Mouse (Mus musculus) MEL (cell line): ENCODE results near the gene Dnajb3. TPM values are rescaled to one million over a fixed set of nuclear protein-coding genes. Genes with fewer than 3 reads are reported as not detected.
"Not testable (repeated sequence)": the region's sequence is repeated elsewhere in the genome, so short reads cannot be mapped to it uniquely, and the experiment has no call there.

Experiments
- DNase-seq: peaks from one replicate; pipeline ENCODE4 v3.0.0; 2011; ENCODE audit warnings: low read depth, low spot score
- H3K27ac ChIP-seq: 2 replicates; pipeline ENCODE4 v1.5.1; 2012; ENCODE audit warnings: low read depth, mild to moderate bottlenecking, control low read depth, low read length, moderate library complexity; ENCODE audit not compliant: control insufficient read depth
- H3K27me3 ChIP-seq, 2 experiments: fragments of 150-350 bp in 1 of 2; sonication (generic) in 1 of 2; 2 replicates each; pipeline ENCODE4 v1.6.1; 2012; ENCODE audit warnings: low read length in 2 of 2, mild to moderate bottlenecking in 2 of 2, improper control_type of control experiment in 1 of 2, moderate library complexity in 1 of 2; ENCODE audit not compliant: insufficient read depth in 2 of 2, control insufficient read depth in 1 of 2
- H3K36me3 ChIP-seq, 2 experiments: 2 replicates each; pipeline ENCODE4 v1.6.1; 2012 to 2014; ENCODE audit warnings: low read length in 2 of 2, improper control_type of control experiment in 1 of 2, inconsistent platforms in 1 of 2, mild to moderate bottlenecking in 1 of 2; ENCODE audit not compliant: insufficient read depth in 2 of 2, control insufficient read depth in 1 of 2
- H3K4me1 ChIP-seq, 2 experiments: fragments of 150-350 bp in 1 of 2; sonication (generic) in 1 of 2; 2 replicates each; pipeline ENCODE4 v1.6.1; 2012; ENCODE audit warnings: low read length in 2 of 2, improper control_type of control experiment in 1 of 2, mild to moderate bottlenecking in 1 of 2; ENCODE audit not compliant: insufficient read depth in 2 of 2, control insufficient read depth in 1 of 2
- H3K4me3 ChIP-seq, 2 experiments: fragments of 150-350 bp in 1 of 2; sonication (generic) in 1 of 2; 2 replicates each; pipeline ENCODE4 v1.5.1; 2012; ENCODE audit warnings: low read depth in 2 of 2, low read length in 2 of 2, mild to moderate bottlenecking in 2 of 2, moderate library complexity in 2 of 2, control low read depth in 1 of 2, improper control_type of control experiment in 1 of 2; ENCODE audit not compliant: control insufficient read depth in 1 of 2, insufficient read depth in 1 of 2
- H3K79me2 ChIP-seq: 2 replicates; pipeline ENCODE4 v1.6.1; 2012; ENCODE audit warnings: mild to moderate bottlenecking, low read length, moderate library complexity; ENCODE audit not compliant: control insufficient read depth, poor library complexity, insufficient read depth
- H3K9ac ChIP-seq: 2 replicates; pipeline ENCODE4 v1.6.1; 2012; ENCODE audit warnings: low read depth, mild to moderate bottlenecking, control low read depth, low read length, moderate library complexity; ENCODE audit not compliant: control insufficient read depth, poor library complexity, severe bottlenecking
- H3K9me3 ChIP-seq: fragments of 150-350 bp; sonication (generic); replicated peaks from 2 replicates; pipeline ENCODE4 v1.6.1; 2012; ENCODE audit warnings: mild to moderate bottlenecking, low read length, improper control_type of control experiment, moderate library complexity; ENCODE audit not compliant: insufficient read depth
- CTCF ChIP-seq, 3 experiments: IDR thresholded peaks in 2 of 3; conservative IDR thresholded peaks in 1 of 3; 2 replicates each; pipeline ENCODE4 v1.5.1; 2011 to 2012; ENCODE audit warnings: low read length in 3 of 3, low read depth in 2 of 3, mild to moderate bottlenecking in 2 of 3, improper control_type of control experiment in 1 of 3, inconsistent platforms in 1 of 3, mixed read lengths in 1 of 3, moderate library complexity in 1 of 3; ENCODE audit not compliant: control insufficient read depth in 1 of 3, insufficient read depth in 1 of 3, poor library complexity in 1 of 3, severe bottlenecking in 1 of 3
- EP300 ChIP-seq, 2 experiments: IDR thresholded peaks; 2 replicates each; pipeline ENCODE4 v1.6.1; 2011; ENCODE audit warnings: improper control_type of control experiment in 2 of 2, low read length in 2 of 2, low read depth in 1 of 2, mild to moderate bottlenecking in 1 of 2
- ETS1 ChIP-seq: IDR thresholded peaks from 2 replicates; pipeline ENCODE4 v1.6.1; 2012; ENCODE audit warnings: low read depth, mild to moderate bottlenecking, inconsistent platforms, low read length, improper control_type of control experiment, moderate library complexity
- JUND ChIP-seq: IDR thresholded peaks from 2 replicates; pipeline ENCODE4 v1.6.1; 2011; ENCODE audit warnings: low read depth, mild to moderate bottlenecking, improper control_type of control experiment, low read length
- MAX ChIP-seq: IDR thresholded peaks from 2 replicates; pipeline ENCODE4 v1.6.1; 2011; ENCODE audit warnings: low read length, improper control_type of control experiment
- MEF2A ChIP-seq: IDR thresholded peaks from 2 replicates; pipeline ENCODE4 v1.6.1; 2014; ENCODE audit warnings: low read depth, mild to moderate bottlenecking, inconsistent platforms, low read length, improper control_type of control experiment; ENCODE audit not compliant: poor library complexity, insufficient replicate concordance, severe bottlenecking; ENCODE audit errors: extremely low read depth
- MYB ChIP-seq: IDR thresholded peaks from 2 replicates; pipeline ENCODE4 v1.6.1; 2011; ENCODE audit warnings: mild to moderate bottlenecking, low read depth, low read length, improper control_type of control experiment
- NELFE ChIP-seq: IDR thresholded peaks from 2 replicates; pipeline ENCODE4 v1.6.1; 2011; ENCODE audit warnings: low read depth, low read length, improper control_type of control experiment
- NRF1 ChIP-seq: IDR thresholded peaks from 2 replicates; pipeline ENCODE4 v1.6.1; 2014; ENCODE audit warnings: low read depth, mild to moderate bottlenecking, inconsistent platforms, low read length, improper control_type of control experiment, moderate library complexity; ENCODE audit not compliant: poor library complexity, insufficient read depth, severe bottlenecking
- POLR2A ChIP-seq, 2 experiments: IDR thresholded peaks; 2 replicates each; pipeline ENCODE4 v1.6.1; 2011 to 2012; ENCODE audit warnings: low read length in 2 of 2, mild to moderate bottlenecking in 2 of 2, control low read depth in 1 of 2, improper control_type of control experiment in 1 of 2, low read depth in 1 of 2, moderate library complexity in 1 of 2; ENCODE audit not compliant: control insufficient read depth in 1 of 2, insufficient read depth in 1 of 2, poor library complexity in 1 of 2
- RAD21 ChIP-seq: IDR thresholded peaks from 2 replicates; pipeline ENCODE4 v1.6.1; 2011; ENCODE audit warnings: mild to moderate bottlenecking, low read depth, low read length, improper control_type of control experiment
- SIN3A ChIP-seq: IDR thresholded peaks from 2 replicates; pipeline ENCODE4 v1.6.1; 2012; ENCODE audit warnings: low read length, improper control_type of control experiment, inconsistent platforms
- TCF12 ChIP-seq: IDR thresholded peaks from 2 replicates; pipeline ENCODE4 v1.6.1; 2014; ENCODE audit warnings: low read depth, mild to moderate bottlenecking, inconsistent platforms, low read length, improper control_type of control experiment, moderate library complexity
- UBTF ChIP-seq: IDR thresholded peaks from 2 replicates; pipeline ENCODE4 v1.6.1; 2012; ENCODE audit warnings: low read depth, mild to moderate bottlenecking, inconsistent platforms, low read length, improper control_type of control experiment, moderate library complexity, borderline replicate concordance; ENCODE audit not compliant: insufficient read depth
- USF2 ChIP-seq, 2 experiments: IDR thresholded peaks; 2 replicates each; pipeline ENCODE4 v1.6.1; 2011 to 2012; ENCODE audit warnings: improper control_type of control experiment in 2 of 2, low read length in 2 of 2, borderline replicate concordance in 1 of 2, inconsistent platforms in 1 of 2, low read depth in 1 of 2, mild to moderate bottlenecking in 1 of 2; ENCODE audit not compliant: insufficient read depth in 1 of 2
- ZKSCAN1 ChIP-seq: IDR thresholded peaks from 2 replicates; pipeline ENCODE4 v1.6.1; 2012; ENCODE audit warnings: low read depth, mild to moderate bottlenecking, inconsistent platforms, low read length, improper control_type of control experiment, moderate library complexity
- ZNF384 ChIP-seq: IDR thresholded peaks from 2 replicates; pipeline ENCODE4 v1.6.1; 2012; ENCODE audit warnings: low read depth, mild to moderate bottlenecking, inconsistent platforms, low read length, improper control_type of control experiment
- polyA plus RNA-seq, 2 experiments: library from polyadenylated mRNA; stranded (reverse) in 1 of 2; unstranded in 1 of 2; fragments of >175 nt in 1 of 2; fragments of >200 nt in 1 of 2; gene quantifications; 2 replicates each; pipeline versions ENCODE4 v1.2.1 to v1.2.4; 2012; ENCODE audit warnings: low replicate concordance in 2 of 2, low read depth in 1 of 2; ENCODE audit not compliant: insufficient read length in 2 of 2, insufficient read depth in 1 of 2, missing spikeins in 1 of 2
- total RNA-seq: library from RNA; depleted of rRNA; stranded (reverse); fragments of 300-350 nt; gene quantifications from 2 replicates; pipeline ENCODE4 v1.2.3, GENCODE M21; 2012

The Dnajb3 gene
- total and polyA plus RNA-seq, 3 experiments = not detected

DNA sequence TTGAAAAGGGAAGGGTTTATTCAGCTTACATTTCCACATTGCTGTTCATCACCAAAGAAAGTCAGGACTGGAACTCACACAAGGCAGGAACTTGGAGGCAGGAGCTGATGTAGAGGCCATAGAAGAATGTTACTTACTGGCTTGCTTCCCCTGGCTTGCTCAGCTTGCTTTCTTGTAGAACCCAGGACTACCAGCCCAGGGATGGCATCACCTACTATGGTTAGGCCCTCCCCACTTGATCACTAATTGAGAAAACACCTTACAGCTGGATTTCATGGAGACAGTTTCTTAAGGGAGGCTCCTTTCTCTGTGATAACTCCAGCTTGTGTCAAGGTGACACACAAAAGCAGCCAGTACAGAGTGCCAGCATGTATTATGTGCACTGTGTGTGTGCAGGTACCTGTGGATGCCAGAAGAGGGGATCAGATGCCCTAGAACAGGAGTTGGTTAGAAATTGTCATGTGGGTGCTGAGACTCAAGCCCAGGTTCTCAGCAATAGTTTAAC is 17.5 kb upstream of the Dnajb3 start:
- not testable (repeated sequence) for H3K27me3 ChIP-seq, H3K36me3 ChIP-seq, DNase-seq, H3K9me3 ChIP-seq, H3K27ac ChIP-seq, H3K4me3 ChIP-seq, H3K79me2 ChIP-seq, H3K9ac ChIP-seq, H3K4me1 ChIP-seq

GRCm38 (mm10) chr1:88222216-88222615 is 16.6 kb upstream of the Dnajb3 start:
- no peaks in the 10 kb centered on the region for H3K9me3 ChIP-seq
- H3K4me3 ChIP-seq = no peak overlapping the region

GRCm38 (mm10) chr1:88220336-88220735 is 14.8 kb upstream of the Dnajb3 start:
- no peak for TF ChIP-seq NELFE
- Histone ChIP-seq H3K36me3 (no peaks in the 10 kb centered on the region), H3K27me3 (no peaks in the 10 kb centered on the region), H3K79me2 (no peaks in the 10 kb centered on the region), H3K9me3 (no peaks in the 10 kb centered on the region), H3K4me3 (no peak overlapping the region), H3K9ac (no peak overlapping the region), H3K27ac (no peak overlapping the region), H3K4me1 (no peaks in the 10 kb centered on the region)
- no peak for DNase-seq

More at GRCm38 (mm10) chr1:88222216-88222615, 16.6 kb upstream of the Dnajb3 start:
- TF ChIP-seq ZKSCAN1 (no peak), MEF2A (no peak), RAD21 (no peak), TCF12 (no peak), SIN3A (no peak), MYB (no peak), NRF1 (no peak)
- no peak overlapping the region for H3K27ac ChIP-seq
- DNase-seq = no peak
- H3K79me2 ChIP-seq = no peaks in the 10 kb centered on the region
- no peaks in the 10 kb centered on the region for H3K36me3 ChIP-seq
- no peaks in the 10 kb centered on the region for H3K4me1 ChIP-seq
- no peaks in the 10 kb centered on the region for H3K27me3 ChIP-seq
- no peak overlapping the region for H3K9ac ChIP-seq

GRCm38 (mm10) chr1:88219054-88219453 is 13.5 kb upstream of the Dnajb3 start:
- no peak overlapping the region for H3K27ac ChIP-seq
- H3K27me3 ChIP-seq = no peaks in the 10 kb centered on the region
- H3K9me3 ChIP-seq = no peaks in the 10 kb centered on the region
- no peaks in the 10 kb centered on the region for H3K4me1 ChIP-seq
- H3K4me3 ChIP-seq = no peak overlapping the region
- no peaks in the 10 kb centered on the region for H3K79me2 ChIP-seq
- TF ChIP-seq EP300 (IDR thresholded peaks at IDR 0.05; ENCODE audit: low read depth in 1 of 2, low read length in 2 of 2) (no peak), TCF12 (no peak), MYB (no peak), CTCF (IDR thresholded peaks at IDR 0.05 in 2 of 3, conservative IDR thresholded peaks at IDR 0.05 in 1 of 3; ENCODE audit: control insufficient read depth in 1 of 3, insufficient read depth in 1 of 3, low read depth in 2 of 3, low read length in 3 of 3, poor library complexity in 1 of 3, severe bottlenecking in 1 of 3) (no peak), UBTF (no peak), USF2 (IDR thresholded peaks at IDR 0.05; ENCODE audit: borderline replicate concordance in 1 of 2, insufficient read depth in 1 of 2, low read depth in 1 of 2, low read length in 2 of 2) (no peak), MAX (no peak), ZNF384 (no peak), JUND (no peak), RAD21 (no peak), POLR2A (IDR thresholded peaks at IDR 0.05; ENCODE audit: control insufficient read depth in 1 of 2, insufficient read depth in 1 of 2, low read depth in 1 of 2, low read length in 2 of 2, poor library complexity in 1 of 2) (no peak), ETS1 (no peak)
- DNase-seq = no peak
- H3K36me3 ChIP-seq = no peaks in the 10 kb centered on the region
- no peak overlapping the region for H3K9ac ChIP-seq
